Mouse (Mus musculus) embryonic facial prominence, embryonic 10.5 days (tissue): ENCODE data around the gene Sele. TPM values are rescaled to one million over a fixed set of nuclear protein-coding genes. Genes with fewer than 3 reads are reported as not detected.

Experiments used
- DNase-seq: peaks from one replicate; pipeline ENCODE4 v3.0.0-alpha.2; 2017; ENCODE audit warnings: low spot score
- H3K27ac ChIP-seq: fragments of 300-500 bp; sonication (generic); replicated peaks from 2 replicates; pipeline ENCODE4 v1.5.1; 2016; ENCODE audit warnings: mild to moderate bottlenecking
- H3K27me3 ChIP-seq: fragments of 300-500 bp; sonication (generic); replicated peaks from 2 replicates; pipeline ENCODE4 v1.6.1; 2016; ENCODE audit warnings: low read depth, mild to moderate bottlenecking; ENCODE audit not compliant: poor library complexity, severe bottlenecking
- H3K36me3 ChIP-seq: fragments of 300-500 bp; sonication (generic); replicated peaks from 2 replicates; pipeline ENCODE4 v1.6.1; 2016; ENCODE audit warnings: mild to moderate bottlenecking, moderate library complexity
- H3K4me1 ChIP-seq: fragments of 300-500 bp; sonication (generic); 2 replicates; pipeline ENCODE4 v1.6.1; 2016
- H3K4me3 ChIP-seq: fragments of 300-500 bp; sonication (generic); 2 replicates; pipeline ENCODE4 v1.5.1; 2016; ENCODE audit warnings: mild to moderate bottlenecking, moderate library complexity
- H3K9me3 ChIP-seq: fragments of 300-500 bp; sonication (generic); 2 replicates; pipeline ENCODE4 v1.6.1; 2016; ENCODE audit warnings: mild to moderate bottlenecking
- WGBS: fragments of 180-500 bp; shearing (Covaris S2); methylation state at CpG from one replicate; pipeline ENCODE4 v1.1.7; 2016; 5-methylcytosine and 5-hydroxymethylcytosine counted together
- polyA plus RNA-seq: library from polyadenylated mRNA; unstranded; fragments of >200 nt; fragmentation: Nextera tagmentation; extraction: Ambion mirVana; gene quantifications from 2 replicates; pipeline ENCODE4 v1.2.1, GENCODE M21; 2016

Sele gene
- polyA plus RNA-seq, 1 experiment from 2014 or later = not detected

GRCm38 (mm10) chr1:164053561-164053960 lies 5.5 kb downstream of the Sele start:
- H3K9me3 ChIP-seq = no peaks in the 10 kb centered on the region
- H3K4me1 ChIP-seq = no peaks in the 10 kb centered on the region
- no peak for DNase-seq
- H3K27me3 ChIP-seq = no peaks in the 10 kb centered on the region
- H3K4me3 ChIP-seq = no peak overlapping the region
- H3K36me3 ChIP-seq = no peaks in the 10 kb centered on the region
- no peak overlapping the region for H3K27ac ChIP-seq
- WGBS = 94% methylated on average over 9 of the region's 9 CpGs

DNA sequence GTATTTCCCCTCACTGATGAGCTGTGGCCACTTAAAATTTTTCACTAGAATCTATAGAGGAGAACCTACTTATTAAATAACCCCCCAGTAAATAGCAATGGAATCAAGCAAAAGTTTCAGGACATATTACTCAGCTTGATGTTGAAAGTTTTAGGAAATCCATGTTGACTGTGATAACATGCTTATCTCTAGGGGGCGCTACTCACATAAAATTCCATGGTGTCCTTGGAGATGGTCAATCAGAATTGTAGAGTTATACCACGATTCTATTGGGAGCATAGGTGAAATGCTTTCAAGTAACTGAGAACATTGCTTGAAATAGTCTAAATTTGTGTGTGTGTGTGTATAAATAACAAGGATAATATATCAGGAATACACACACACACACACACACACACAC lies 6.8 kb downstream of the Sele start:
- Histone ChIP-seq H3K4me1 (no peaks in the 10 kb centered on the region), H3K36me3 (no peaks in the 10 kb centered on the region), H3K4me3 (no peak overlapping the region), H3K27ac (no peak overlapping the region), H3K9me3 (no peaks in the 10 kb centered on the region), H3K27me3 (no peaks in the 10 kb centered on the region)
- WGBS = 48% methylated on average over 2 of the region's 2 CpGs
- DNase-seq = no peak

DNA sequence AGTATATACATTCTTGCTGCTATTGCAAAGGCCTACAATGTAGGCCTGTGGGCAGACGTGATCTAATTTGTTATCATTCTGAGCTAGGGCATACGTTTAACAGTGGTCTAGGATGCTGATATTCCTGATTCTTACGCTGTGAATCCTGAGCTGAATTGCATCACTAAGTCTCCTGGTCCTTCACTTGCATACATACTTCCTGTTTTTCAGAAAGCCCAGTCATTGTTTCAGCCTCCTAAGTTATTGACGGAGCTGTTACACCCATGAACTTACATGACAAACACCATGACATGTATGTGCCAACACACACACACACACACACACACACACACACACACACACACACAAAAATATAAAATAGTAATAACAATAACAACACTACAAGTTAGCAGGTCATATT lies 12.0 kb downstream of the Sele start:
- Histone ChIP-seq H3K4me1 (no peaks in the 10 kb centered on the region), H3K9me3 (no peaks in the 10 kb centered on the region), H3K4me3 (no peak overlapping the region), H3K36me3 (no peaks in the 10 kb centered on the region), H3K27me3 (no peaks in the 10 kb centered on the region), H3K27ac (no peak overlapping the region)
- DNase-seq = no peak
- 89% methylated on average over 4 of the region's 4 CpGs for WGBS

GRCm38 (mm10) chr1:164061278-164061677 lies 13.2 kb downstream of the Sele start:
- Histone ChIP-seq H3K9me3 (no peaks in the 10 kb centered on the region), H3K27ac (no peak overlapping the region), H3K4me3 (no peak overlapping the region), H3K27me3 (no peaks in the 10 kb centered on the region), H3K36me3 (no peaks in the 10 kb centered on the region), H3K4me1 (no peaks in the 10 kb centered on the region)
- DNase-seq = no peak
- 48% methylated on average over 4 of the region's 4 CpGs for WGBS

GRCm38 (mm10) chr1:164061925-164062324 lies 13.9 kb downstream of the Sele start, which contains the start of gene Sell:
Sell (plus strand) TSS chr1:164061982.
- Histone ChIP-seq H3K27me3 (no peaks in the 10 kb centered on the region), H3K36me3 (no peaks in the 10 kb centered on the region), H3K27ac (no peak within 1 kb of the TSS), H3K4me3 (no peak within 1 kb of the TSS), H3K4me1 (no peaks in the 10 kb centered on the region), H3K9me3 (no peaks in the 10 kb centered on the region)
- no peak for DNase-seq
- 80% methylated on average over 4 of the region's 4 CpGs for WGBS

GRCm38 (mm10) chr1:164062856-164063255 lies 14.8 kb downstream of the Sele start:
- H3K27ac ChIP-seq = no peak overlapping the region
- no peaks in the 10 kb centered on the region for H3K36me3 ChIP-seq
- H3K27me3 ChIP-seq = no peaks in the 10 kb centered on the region
- 74% methylated on average over 2 of the region's 2 CpGs for WGBS
- DNase-seq = no peak
- H3K9me3 ChIP-seq = no peaks in the 10 kb centered on the region
- no peak overlapping the region for H3K4me3 ChIP-seq
- H3K4me1 ChIP-seq = no peaks in the 10 kb centered on the region

DNA sequence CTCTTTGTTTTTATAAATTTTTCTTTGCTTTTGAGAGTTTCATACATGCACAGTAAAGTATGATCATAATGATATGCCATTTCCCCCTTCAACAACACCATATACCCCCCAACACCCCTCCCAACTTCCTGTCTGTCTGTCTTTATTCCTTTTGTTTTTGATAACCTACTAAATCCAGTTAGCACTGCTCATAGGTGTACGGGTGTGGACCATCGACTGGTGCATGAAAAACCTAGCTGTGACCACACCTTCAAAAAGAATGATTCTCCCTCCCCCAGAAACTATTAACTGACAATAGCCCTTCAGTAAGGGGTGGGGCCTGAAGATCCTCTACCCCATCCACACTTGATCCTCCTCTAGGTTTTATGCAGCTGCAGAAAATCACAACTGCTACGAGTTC lies 15.7 kb downstream of the Sele start:
- H3K4me3 ChIP-seq = no peak overlapping the region
- 70% methylated on average over 3 of the region's 3 CpGs for WGBS
- H3K4me1 ChIP-seq = no peaks in the 10 kb centered on the region
- H3K36me3 ChIP-seq = no peaks in the 10 kb centered on the region
- H3K9me3 ChIP-seq = no peaks in the 10 kb centered on the region
- no peak for DNase-seq
- H3K27ac ChIP-seq = no peak overlapping the region
- no peaks in the 10 kb centered on the region for H3K27me3 ChIP-seq

GRCm38 (mm10) chr1:164069261-164069660 lies 21.2 kb downstream of the Sele start:
- no peaks in the 10 kb centered on the region for H3K36me3 ChIP-seq
- DNase-seq = no peak

DNA sequence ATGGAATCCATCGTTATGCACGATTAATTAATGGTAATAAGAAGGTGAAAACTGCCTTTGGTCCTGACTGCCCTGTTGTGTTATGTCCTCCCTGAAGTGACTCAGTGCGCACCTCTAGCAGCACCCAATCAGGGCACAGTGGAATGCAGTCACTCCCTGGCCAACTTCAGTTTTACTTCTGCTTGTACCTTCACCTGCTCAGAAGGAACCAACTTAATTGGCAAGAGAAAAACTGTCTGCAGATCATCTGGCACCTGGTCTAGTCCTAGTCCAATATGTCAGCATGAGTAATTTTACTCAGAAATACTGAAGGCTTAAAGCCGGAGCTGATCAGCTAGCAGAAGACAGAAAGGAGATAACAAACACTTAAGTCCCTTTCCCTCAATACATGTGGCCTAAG lies 22.4 kb downstream of the Sele start:
- Histone ChIP-seq H3K4me3 (no peak overlapping the region), H3K4me1 (no peaks in the 10 kb centered on the region), H3K36me3 (no peaks in the 10 kb centered on the region), H3K27ac (no peak overlapping the region), H3K27me3 (no peaks in the 10 kb centered on the region), H3K9me3 (no peaks in the 10 kb centered on the region)
- DNase-seq = no peak
- WGBS = 91% methylated on average over 4 of the region's 4 CpGs

More at GRCm38 (mm10) chr1:164069261-164069660, 21.2 kb downstream of the Sele start:
- Histone ChIP-seq H3K9me3 (no peaks in the 10 kb centered on the region), H3K4me1 (no peaks in the 10 kb centered on the region), H3K4me3 (no peak overlapping the region), H3K27ac (no peak overlapping the region), H3K27me3 (no peaks in the 10 kb centered on the region)

DNA sequence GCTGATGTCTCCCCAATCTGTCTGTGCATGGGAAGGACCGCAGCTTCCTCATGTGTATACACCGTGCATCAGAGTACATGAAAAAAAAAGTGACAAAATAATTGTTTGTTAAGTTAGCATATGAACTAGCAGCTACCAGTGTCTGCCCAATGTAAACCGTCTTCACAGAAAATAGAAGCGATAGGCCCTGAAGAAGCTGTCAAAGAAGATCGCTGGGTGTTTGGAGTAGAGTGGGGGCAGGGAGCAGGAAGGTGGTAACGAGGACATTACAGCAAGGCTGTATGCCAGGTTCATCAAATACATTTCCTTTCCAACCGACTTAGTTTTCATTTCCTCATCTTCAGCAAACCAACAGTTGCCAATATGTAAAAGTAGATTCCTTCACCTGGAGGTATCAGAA lies 23.1 kb downstream of the Sele start:
- Histone ChIP-seq H3K27ac (no peak overlapping the region), H3K27me3 (no peaks in the 10 kb centered on the region), H3K4me1 (no peaks in the 10 kb centered on the region), H3K36me3 (no peaks in the 10 kb centered on the region), H3K4me3 (no peak overlapping the region), H3K9me3 (no peaks in the 10 kb centered on the region)
- 89% methylated on average over 7 of the region's 7 CpGs for whole genome bisulfite sequencing
- DNase-seq = no peak

GRCm38 (mm10) chr1:164072001-164072400 lies 24.0 kb downstream of the Sele start:
- DNase-seq = no peak
- Histone ChIP-seq H3K36me3 (no peaks in the 10 kb centered on the region), H3K4me1 (no peaks in the 10 kb centered on the region), H3K4me3 (no peak overlapping the region), H3K27me3 (no peaks in the 10 kb centered on the region), H3K9me3 (no peaks in the 10 kb centered on the region), H3K27ac (no peak overlapping the region)
- WGBS = 91% methylated on average over 4 of the region's 4 CpGs

DNA sequence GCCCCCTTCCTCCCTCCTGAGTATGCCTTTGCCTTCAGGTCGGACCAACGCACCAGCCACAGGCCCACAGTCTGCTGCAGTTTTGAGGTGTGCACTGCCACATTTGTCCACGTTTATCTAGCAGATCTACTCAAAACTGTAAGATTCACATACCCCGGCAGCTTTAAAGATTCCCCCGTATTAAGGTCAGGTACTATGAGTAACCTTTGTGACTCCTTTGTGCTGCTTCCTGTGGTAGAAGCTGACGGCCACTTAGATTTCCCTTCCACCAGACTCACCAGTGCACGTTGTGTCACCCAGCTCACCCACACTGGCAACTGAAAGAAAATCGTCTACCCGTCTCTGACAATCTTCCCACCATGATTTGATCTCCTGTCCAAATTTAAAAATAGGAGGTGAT lies 25.1 kb downstream of the Sele start:
- Histone ChIP-seq H3K27me3 (no peaks in the 10 kb centered on the region), H3K36me3 (no peaks in the 10 kb centered on the region), H3K27ac (no peak overlapping the region), H3K4me3 (no peak overlapping the region), H3K4me1 (no peaks in the 10 kb centered on the region), H3K9me3 (no peaks in the 10 kb centered on the region)
- WGBS = 87% methylated on average over 9 of the region's 9 CpGs
- no peak for DNase-seq

- H3K9me3 ChIP-seq = no peaks in the 10 kb centered on the region
- no peak overlapping the region for H3K27ac ChIP-seq
- no peak overlapping the region for H3K4me3 ChIP-seq
- 87% methylated on average over 7 of the region's 7 CpGs for WGBS
- no peaks in the 10 kb centered on the region for H3K36me3 ChIP-seq
- DNase-seq = no peak
- no peaks in the 10 kb centered on the region for H3K27me3 ChIP-seq
- no peaks in the 10 kb centered on the region for H3K4me1 ChIP-seq
These were observed 25.8 kb downstream of the Sele start for GRCm38 (mm10) chr1:164073803-164074202.

DNA sequence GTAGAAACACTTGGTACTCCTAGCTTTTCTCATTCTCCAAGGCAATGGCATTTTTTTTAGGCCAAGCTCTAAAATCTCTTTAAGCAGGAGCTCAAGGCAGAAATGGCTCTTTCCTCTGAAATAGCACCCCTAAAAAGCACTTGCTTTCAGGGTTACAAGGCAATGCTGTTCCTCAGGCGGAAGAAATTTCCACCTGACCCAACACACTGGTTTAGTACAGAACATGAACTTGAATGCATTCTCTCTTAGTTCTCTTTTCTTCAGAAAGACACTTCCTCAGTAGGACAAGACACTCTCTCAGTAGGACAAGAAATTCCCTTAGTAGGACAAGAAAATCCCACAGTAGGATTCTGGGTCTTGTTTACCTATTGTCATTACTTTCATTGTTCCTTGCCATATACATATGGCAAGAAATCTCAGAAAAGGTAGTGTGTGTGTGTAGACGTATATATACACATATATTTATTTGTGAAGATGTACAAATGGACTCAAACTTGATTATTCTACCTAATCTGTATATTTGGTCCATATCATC lies 26.6 kb downstream of the Sele start:
- Histone ChIP-seq H3K4me3 (no peak overlapping the region), H3K27ac (no peak overlapping the region), H3K9me3 (no peaks in the 10 kb centered on the region), H3K4me1 (no peaks in the 10 kb centered on the region), H3K27me3 (no peaks in the 10 kb centered on the region), H3K36me3 (no peaks in the 10 kb centered on the region)
- DNase-seq = no peak
- WGBS = 89% methylated on average over 2 of the region's 2 CpGs
